Mouse (Mus musculus) frontal cortex, postnatal 36 days (tissue): ENCODE data around the gene Pfdn6.

Experiments
- DNase-seq, 2 experiments: peaks; one replicate each; pipeline ENCODE4 v3.0.0; 2022; ENCODE audit warnings: low spot score in 2 of 2

Gene Pfdn6

DNA sequence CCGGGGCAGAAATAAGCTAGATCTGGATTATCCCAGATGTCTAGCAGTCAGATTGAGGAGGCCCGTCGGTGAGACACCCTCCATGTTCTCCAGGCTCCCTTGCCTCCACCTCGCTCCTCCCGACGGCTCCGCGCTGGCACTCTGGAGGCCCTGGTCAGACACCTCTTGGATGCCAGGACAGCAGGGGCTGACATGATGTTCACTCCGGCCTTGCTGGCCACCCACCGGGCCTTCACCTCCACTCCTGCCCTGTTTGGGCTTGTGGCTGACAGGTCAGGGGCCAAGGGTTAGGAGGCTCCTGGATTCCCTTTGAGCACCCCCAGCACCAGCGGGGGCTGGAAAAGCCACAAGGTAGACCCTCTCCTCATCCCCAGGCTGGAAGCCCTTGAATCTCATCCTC is 8.2 kb downstream of the Pfdn6 start:
- no peak for DNase-seq

DNA sequence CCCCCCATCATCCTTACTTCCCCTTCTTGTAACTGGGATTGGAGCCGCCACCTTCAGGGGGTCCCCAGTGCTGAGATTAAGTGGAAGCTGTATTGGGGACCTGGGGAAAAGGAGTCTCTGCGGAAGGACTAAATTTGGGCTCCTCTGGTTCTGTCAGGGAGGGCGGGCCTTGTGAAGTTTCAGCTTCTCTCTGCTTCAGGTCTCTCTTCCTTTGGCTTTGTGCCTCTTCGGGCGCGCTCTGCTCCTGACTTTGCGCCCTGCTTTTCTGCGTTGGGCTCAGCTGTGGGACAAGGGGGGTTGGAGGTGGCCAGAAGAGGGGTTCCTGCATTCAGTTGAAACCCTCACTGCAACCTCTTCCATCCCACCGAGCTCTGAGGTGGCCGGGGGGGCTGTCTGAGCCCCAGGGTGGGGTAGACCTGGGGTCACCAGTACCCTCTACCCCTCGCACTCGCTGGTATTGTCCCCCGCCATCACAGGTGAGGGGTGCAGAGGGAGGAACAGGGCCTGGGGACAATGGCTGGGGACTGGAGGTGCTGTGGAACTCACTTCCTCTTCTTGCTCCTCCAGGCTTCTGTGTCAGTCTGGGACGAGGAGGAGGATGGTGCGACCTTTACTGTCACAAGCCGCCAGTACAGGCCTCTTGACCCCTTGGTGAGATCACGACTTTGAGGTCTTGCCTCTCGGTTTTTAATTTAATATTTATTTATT is 8.8 kb downstream of the Pfdn6 start:
- no peak for DNase-seq

DNA sequence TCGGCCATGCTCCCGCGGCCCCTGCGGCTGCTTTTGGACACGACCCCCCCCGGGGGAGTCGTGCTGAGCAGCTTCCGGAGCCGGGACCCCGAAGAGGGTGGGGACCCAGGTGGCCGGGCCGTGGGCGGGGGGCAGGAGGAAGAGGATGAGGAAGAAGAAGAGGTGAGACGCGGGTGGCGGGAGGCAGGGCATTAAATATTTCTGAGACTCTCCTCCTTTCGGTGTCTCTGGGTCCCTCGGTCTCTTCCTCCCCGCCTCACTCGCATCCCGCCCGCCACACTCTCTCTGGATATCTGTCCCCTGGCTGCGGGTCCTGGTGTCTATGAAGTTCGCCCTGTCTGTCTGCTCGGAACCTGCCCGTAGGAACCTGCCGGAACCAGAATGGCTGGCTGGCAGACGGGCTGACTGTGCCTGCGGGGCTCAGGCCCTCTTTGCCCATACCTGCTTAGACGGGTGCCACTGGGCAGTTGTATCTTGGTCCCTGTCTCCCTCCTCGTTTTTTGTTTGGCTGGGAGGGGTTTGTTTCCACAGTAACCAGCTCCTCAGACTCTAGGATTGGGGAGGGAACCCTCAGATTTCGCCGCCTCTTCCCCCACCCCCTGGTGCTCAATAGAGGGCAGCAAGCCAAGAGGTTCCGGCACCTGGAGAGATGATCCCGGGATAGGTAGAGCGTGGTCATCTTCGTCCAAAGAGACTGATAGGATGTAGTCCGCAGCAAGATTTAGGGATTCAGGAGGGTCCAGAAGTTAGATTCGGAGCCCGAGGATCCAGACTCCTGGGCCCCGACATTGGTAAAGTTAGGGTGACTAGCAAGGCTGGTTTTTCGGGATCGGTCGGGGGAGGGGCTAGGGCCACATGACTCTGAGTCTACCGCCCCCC is 9.6 kb downstream of the Pfdn6 start:
- peak; percentile 71 to 74 for DNase-seq

DNA sequence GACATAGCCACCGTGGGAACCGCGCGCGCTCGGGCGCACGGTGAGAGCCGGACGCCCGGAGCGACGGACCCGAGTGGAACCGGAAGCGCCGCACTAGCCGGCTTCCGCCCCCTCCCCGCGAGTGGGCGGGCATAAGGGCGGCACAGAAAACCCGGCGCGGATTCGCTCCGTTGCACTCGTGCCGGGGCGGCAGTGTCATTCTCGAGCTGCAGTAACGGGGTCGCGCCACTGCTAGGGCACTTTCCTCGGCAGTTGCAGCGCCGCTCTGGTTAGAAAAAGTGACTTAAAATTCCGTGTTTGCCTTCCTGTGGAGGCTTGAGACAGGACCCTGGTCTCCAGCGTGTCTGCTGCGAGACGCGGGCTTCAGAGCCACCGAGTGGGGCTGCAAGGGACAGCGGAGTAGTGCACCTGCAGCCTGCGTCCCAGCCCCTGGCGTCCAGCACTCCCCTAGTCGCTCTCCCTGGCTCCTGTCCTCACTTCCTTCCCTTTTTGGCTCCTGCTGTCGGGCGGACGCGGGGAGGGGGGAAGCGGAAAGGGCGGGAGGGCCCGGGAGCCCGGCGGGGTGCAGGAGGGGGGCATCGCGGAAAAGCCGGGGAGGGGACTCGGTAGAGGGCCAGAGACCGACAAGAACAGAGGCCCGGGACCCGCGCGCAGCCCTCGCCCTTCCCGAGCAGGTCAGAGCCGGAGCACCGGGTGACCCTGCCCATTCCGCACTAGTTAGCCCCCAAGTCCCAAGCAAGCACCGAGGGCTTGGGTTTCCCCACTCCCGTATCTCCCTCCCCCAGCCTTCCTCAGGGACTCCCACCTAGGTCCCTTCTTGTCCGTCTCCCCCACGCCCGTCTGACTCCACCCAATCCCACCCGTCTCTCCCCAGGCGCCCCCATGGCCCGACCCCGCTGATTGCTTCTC is 10.5 kb downstream of the Pfdn6 start, which contains the start of gene Rgl2:
Rgl2 (plus strand) TSS at position 173 of the 909 bp plus-strand sequence.
- peak; percentile 91 to 93 for DNase-seq

DNA sequence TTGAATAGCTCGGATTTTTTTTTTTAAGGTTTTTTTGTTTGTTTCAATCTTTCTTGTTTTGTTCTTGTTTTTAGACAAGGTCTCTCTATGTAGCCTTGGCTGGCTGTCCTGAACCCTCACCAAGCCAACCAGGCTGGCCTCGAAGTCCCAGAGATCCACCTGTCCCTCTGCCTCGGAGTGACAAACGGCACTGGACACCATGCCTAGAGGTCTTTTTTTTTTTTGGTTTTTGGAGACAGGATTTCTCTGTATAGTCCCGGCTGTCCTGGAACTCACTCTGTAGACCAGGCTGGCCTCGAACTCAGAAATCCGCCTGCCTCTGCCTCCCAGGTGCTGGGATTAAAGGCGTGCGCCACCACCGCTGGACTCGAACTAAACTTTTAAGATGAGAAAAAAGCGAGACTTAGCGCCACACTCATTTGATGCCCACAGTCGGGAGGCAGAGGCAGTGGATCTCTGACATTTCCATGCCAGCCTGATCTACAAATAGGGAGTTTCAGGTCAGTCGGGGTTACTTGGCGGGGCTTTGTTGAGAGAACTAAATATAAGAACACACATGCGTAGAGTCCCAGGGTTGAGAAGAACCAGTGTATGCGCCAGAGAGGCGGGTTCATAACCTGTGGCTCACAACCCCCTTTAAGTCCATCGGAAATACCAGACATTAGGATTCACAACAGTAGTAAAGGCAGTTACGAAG is 11.7 kb downstream of the Pfdn6 start:
- no peak for DNase-seq

DNA sequence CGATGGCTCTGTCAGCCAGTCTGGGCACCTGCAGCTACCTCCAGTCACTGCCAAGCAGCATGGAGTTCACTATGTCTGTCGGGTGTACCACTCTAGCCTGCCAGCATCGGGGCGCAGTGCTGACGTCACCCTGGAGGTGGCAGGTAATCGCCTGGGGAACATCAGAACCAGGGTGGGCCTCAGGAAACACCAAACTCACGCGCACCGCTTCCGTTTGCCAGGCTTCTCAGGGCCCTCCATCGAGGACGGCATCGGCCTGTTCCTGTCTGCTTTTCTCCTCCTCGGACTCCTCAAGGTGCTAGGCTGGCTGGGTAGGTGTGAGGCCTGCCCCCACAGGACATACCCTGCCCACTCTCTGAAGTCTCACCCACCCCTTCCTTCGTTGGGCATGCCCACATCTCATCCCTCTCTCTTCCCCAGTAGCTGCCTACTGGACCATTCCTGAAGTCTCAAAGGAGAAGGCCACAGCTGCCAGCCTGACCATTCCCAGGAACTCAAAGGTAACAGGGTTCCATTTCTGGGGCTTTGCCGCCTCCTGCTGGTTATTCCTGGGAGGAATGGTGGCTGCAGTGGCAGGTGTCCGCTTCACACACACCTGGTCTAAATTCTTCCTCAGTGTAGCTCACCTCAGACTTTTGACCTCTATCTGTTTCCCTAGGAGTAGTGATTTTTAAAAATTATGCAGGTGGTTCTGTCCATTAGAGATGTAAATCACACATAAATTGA is 13.8 kb downstream of the Pfdn6 start:
- no peak for DNase-seq

DNA sequence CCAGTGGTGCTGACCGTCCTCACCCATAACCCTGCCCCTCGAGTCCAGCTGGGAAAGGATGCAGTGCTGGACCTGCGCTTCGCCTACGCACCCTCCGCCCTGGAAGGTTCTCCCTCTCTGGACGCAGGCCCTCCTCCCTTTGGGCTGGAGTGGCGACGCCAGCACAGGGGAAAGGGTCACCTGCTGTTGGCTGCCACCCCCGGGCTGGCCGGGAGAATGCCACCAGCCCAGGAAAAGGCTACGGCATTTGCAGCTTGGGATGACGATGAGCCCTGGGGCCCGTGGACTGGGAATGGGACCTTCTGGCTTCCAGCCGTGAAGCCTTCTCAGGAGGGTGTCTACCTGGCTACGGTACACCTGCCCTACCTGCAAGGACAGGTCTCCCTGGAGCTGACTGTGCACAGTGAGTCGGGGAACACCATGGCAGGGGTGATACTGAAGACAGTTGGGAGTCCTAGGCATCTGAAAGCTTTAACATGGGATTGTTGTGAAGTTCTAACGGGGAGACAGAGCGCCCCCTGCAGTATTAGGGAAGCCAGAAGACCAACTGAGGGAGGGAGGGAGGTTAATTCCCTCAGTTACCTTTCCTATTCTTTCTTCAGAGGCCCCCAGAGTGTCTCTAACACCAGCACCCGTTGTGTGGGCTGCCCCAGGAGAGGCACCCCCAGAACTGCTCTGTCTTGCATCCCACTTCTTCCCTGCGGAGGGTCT is 14.6 kb downstream of the Pfdn6 start:
- no peak for DNase-seq

DNA sequence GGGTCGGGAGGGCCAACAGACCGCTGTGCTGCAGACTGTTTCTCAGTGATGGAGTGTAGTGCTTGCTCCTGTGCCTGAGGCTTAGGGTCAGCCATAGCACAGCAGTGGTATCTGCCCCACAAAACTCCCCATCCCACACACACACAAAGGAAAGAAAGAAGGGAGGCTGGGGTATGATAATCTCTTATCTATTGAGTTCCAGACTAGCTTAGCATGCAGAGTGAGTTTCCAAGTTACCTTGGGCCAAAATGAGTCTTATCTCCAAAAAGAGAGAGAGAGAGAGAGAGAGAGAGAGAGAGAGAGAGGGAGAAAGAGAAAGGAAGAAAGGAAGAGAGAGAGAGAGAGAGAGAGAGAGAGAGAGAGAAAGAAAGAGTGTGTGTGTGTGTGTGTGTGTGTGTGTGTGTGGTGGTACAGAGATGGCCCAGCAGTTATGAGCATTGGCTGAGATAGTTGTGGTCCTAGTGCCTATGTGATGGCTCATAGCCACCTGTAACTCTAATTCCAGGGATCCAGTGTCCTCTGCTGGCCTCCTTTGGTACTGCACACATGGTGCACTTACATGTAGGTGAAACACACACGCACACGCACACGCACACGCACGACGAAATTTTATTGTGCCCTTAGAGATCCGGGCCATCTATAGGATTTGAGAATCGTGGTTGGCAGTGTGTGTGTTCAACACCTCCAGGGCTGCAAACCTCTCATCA is 15.4 kb downstream of the Pfdn6 start:
- no peak for DNase-seq

DNA sequence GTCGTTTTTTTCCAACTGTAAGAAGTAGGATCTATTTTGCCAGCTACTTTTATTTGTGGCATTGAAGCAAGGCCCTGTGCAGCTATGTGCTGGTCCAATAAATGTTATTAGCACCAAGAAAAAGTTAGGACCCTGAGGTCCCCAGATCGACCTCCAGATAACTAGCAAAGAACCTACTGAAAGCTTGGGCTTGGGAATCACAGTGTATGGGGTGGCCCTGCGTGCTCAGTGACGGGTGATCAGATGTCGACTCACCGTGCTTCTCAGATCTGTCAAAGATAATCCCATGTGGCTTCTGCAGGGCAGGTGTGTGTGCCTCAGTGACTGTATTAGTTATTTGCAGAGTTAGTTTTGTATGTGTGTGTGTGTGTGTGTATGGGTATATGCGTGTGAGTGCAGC is 18.8 kb downstream of the Pfdn6 start:
- DNase-seq, result no peak

DNA sequence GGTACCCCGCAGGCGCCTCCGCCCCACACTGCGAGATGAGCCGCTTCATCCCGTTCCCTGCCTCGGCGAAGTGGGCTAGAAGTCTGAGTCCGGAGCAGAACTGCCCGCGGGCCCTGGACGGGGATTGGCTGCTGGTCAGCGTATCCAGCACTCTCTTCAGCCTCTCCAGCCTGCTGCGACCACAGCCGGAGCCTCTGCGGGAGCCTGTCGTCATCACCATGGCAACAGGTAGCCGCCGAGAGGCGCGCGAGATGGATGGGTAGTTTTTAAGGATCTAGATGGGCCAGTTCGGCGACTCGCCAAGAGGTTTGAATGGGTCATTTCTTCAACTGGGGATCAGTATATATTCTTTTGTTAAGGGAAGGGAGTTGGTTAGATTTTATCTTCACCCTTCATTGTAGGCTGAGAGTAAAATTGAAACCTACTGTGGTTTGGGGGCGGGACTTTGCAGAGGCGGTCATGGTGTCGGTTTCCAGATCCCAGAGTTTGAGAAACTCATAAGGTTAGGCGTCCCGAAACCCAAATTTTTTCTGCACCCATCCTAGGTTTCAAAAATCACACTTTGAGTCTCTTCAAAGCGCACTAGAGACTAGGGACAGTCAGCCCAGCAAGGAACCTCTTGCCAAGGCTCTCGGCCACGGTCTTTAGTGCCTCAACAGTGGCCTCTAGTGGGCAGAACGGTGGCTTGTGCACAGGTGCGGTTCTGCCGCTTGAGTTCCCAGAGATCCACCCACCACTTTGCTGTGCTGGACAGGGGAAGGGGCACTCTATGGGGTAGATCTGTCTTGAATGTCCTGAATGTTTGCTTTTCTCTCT is 19.7 kb downstream of the Pfdn6 start:
- peak; percentile 76 to 85 for DNase-seq

DNA sequence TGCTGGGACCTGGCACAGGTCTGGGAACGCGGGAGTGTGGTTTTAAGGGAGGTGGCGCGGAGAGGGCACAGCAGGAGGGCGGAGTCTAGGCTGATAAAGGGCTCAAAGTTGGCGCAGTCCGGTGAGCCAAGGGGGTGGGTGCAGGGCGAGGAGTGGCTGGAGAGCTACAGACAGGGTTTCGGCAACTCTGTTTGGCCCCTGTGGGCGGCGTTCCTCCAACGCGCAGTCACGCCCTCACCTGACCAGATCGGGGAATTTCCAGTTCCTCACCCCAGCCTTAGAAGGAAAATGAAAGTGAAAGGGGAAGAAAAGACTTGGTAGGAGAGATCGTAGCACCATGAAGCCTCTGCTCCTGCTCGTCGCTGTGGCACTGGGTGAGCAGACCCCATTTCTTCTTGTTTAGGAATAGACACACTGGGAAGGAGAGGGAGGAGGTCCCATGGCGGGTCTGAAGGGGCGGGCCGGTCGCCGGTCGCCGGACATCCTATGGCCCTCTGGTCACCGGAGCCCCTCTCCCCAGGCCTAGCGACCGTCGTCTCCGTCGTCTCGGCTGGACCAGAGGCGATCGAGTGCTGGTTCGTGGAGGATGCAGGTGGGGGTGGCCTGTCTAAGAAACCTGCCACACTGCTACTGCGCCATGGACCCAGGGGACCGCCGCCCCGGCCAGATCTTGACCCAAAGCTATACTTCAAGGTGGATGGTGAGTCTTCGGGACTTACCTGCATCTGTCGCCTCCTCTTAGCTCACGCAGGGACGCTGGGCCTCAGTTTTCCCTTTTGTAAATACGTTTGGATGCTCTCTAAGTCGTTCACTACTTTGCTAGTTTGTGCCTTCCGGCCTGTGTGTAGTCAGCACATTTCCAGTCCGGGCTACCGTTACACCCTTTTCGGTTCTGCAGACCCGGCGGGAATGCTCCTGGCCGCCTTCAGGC is 20.5 kb downstream of the Pfdn6 start:
- DNase-seq, result peak in 1 of 2 experiments; percentile 45

DNA sequence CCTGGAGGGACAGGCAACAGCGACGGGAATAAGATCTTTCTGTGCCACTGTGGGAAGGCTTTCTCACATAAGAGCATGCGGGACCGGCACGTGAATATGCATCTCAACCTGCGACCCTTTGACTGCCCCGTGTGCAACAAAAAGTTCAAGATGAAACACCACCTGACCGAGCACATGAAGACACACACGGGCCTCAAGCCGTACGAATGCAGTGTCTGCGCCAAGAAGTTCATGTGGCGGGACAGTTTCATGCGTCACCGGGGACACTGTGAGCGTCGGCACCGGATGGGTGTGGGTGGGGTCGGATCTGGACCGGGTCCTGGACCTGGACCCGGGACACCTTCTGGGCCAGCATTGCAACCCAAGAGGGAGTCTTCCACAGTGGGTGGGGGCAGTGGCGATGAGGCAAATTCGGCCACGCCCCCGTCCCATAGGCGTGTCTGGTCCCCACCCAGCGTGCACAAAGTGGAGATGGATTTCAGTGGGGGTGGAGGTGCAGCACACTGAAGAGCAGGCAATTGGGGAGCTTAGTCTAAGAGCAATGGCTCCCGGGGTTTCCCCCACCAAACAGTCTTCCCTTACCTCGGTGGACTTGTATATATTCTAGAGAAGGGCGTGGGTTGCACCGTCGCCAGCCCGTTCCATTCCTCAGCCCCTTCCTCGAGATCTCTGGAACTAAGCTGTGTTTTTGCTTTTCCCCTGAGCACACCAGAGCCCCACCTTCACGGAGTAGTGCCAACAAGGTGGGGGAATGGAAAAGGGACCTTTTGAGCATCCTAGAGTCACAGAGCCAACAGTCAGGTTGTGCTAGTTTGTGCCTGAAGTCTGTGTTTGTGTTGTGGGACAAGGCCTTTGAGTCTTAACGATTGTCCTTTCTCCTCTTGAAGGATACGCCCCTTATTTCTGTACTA is 21.6 kb downstream of the Pfdn6 start:
- no peak for DNase-seq

DNA sequence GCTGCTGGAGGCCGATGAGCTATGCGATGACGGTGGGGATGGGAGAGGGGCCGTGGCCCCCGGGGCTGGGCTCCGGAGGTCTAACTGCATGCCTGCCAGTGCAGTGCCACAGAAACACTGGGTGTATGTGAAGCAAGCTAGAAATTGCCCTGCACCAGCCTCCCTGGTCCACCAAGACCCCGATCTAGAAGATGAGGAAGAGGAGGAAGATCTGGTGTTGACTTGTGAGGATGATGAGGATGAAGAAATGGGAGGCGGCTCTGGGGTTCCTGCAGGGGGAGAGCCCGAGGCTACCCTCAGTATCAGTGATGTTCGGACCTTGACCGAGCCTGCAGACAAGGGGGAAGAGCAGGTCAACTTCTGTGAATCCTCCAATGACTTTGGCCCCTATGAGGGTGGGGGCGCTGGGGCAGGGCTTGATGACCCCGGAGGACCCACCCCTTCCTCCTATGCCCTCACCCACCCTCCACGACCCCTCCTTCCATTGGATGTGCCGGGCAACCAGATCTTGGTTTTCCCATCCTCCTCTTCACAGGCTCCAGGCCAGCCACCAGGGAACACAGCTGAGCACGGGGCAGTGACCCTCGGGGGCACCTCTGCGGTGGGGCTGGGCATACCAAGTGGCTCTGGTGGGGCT is 22.4 kb downstream of the Pfdn6 start:
- DNase-seq, result no peak

DNA sequence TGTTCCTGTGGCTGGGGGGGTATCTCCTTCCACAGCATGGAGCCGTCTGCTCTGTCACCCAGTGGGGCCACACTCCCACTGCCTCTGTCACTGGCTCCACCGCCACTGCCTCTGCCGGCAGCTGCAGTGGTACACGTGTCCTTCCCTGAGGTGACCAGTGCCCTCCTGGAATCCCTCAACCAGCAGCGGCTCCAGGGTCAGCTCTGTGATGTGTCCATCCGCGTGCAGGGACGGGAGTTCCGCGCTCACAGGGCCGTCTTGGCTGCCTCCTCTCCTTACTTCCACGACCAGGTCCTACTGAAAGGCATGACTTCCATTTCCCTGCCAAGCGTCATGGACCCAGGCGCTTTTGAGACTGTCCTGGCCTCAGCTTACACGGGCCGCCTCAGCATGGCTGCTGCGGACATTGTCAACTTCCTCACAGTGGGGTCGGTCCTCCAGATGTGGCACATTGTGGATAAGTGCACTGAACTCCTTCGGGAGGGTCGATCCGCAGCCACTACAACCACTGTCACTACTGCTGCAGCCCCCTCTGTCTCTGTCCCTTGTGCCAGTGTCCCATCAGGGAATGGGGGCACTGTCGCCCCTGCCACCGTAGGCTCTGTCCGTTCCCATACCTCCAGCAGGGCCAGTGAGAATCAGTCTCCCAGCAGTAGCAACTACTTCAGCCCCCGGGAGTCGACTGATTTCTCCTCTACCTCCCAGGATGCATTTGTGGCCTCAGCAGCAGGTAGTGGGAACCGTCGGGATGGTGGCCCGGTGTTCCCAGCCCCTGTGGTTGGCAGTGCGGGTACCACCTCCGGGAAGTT is 23.1 kb downstream of the Pfdn6 start:
- no peak for DNase-seq

DNA sequence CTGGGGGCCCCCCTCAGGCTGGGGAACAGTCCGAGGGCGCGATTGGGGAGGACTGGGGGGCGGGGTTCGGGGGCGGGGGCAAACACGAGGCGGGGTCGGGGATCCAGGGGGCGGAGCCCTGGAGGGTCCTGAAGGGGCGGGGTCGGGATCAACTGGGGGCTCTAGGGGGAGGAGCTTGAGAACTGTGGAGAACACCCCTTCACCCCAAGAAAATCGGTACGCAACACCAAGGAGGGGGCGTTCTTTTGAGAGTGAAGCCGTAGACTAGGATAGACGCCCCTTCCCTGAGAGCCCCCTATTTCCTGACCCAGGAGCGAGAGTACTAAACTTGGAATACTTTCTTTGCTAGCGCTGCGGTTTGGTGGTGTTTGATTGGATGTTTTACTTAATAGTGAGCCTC is 23.8 kb downstream of the Pfdn6 start:
- DNase-seq, result no peak
